Mouse (Mus musculus) kidney, embryonic 14.5 days (tissue): ENCODE data around the gene Gm10234. TPM values are rescaled to one million over a fixed set of nuclear protein-coding genes. Genes with fewer than 3 reads are reported as not detected.

Experiments used
- ATAC-seq: fragments of 200-750 bp; cut with Nextera tagmentation; 2 replicates; pipeline ENCODE4 v1.8.0; 2017; ENCODE audit warnings: moderate number of reproducible peaks, mild to moderate bottlenecking, moderate TSS enrichment, moderate library complexity; ENCODE audit not compliant: low FRiP score, low TSS enrichment
- H3K27ac ChIP-seq: fragments of 300-500 bp; sonication (generic); 2 replicates; pipeline ENCODE4 v1.5.1; 2014; ENCODE audit warnings: low read depth, mild to moderate bottlenecking, low read length, moderate library complexity, mixed read lengths
- H3K27me3 ChIP-seq: fragments of 300-500 bp; sonication (generic); 2 replicates; pipeline ENCODE4 v1.6.1; 2014; ENCODE audit warnings: mild to moderate bottlenecking, low read length; ENCODE audit not compliant: control insufficient read depth, insufficient read depth
- H3K36me3 ChIP-seq: fragments of 300-500 bp; sonication (generic); 2 replicates; pipeline ENCODE4 v1.6.1; 2014; ENCODE audit warnings: low read length, mixed read lengths; ENCODE audit not compliant: control insufficient read depth, insufficient read depth
- H3K4me1 ChIP-seq: fragments of 300-500 bp; sonication (generic); 2 replicates; pipeline ENCODE4 v1.6.1; 2014; ENCODE audit warnings: low read length, mixed read lengths; ENCODE audit not compliant: control insufficient read depth, insufficient read depth
- H3K4me2 ChIP-seq: fragments of 300-500 bp; sonication (generic); replicated peaks from 2 replicates; pipeline ENCODE4 v1.6.1; 2014; ENCODE audit warnings: low read depth, mild to moderate bottlenecking, low read length
- H3K4me3 ChIP-seq: fragments of 300-500 bp; sonication (generic); 2 replicates; pipeline ENCODE4 v1.5.1; 2014; ENCODE audit warnings: mild to moderate bottlenecking, low read length
- H3K9ac ChIP-seq: fragments of 300-500 bp; sonication (generic); 2 replicates; pipeline ENCODE4 v1.6.1; 2014; ENCODE audit warnings: low read depth, mild to moderate bottlenecking, low read length, moderate library complexity
- H3K9me3 ChIP-seq: fragments of 300-500 bp; sonication (generic); 2 replicates; pipeline ENCODE4 v1.6.1; 2016; ENCODE audit warnings: low read length; ENCODE audit not compliant: control insufficient read depth
- WGBS: fragments of 180-500 bp; shearing (Covaris S2); extraction: QIAGEN DNeasy Blood & Tissue Kit; methylation state at CpG from one replicate; pipeline ENCODE4 v1.1.7; 2014; 5-methylcytosine and 5-hydroxymethylcytosine counted together
- polyA plus RNA-seq: library from polyadenylated mRNA; unstranded; fragments of >200 nt; fragmentation: Nextera tagmentation; extraction: Ambion mirVana; gene quantifications from 2 replicates; pipeline ENCODE4 v1.2.1, GENCODE M21; 2014

Gene Gm10234
- polyA plus RNA-seq = not detected in 2 replicates

- no peak within 1 kb of the TSS for H3K4me3 ChIP-seq
- ATAC-seq = no peak
Observed at GRCm38 (mm10) chr6:95321812-95322211, at the start of gene Gm10234. Gene Gm10234, plus strand, starts transcription at chr6:95322112.

GRCm38 (mm10) chr6:95277633-95278032, 44.3 kb upstream of the Gm10234 start:
- Histone ChIP-seq H3K27ac (no peak overlapping the region), H3K27me3 (no peaks in the 10 kb centered on the region), H3K4me1 (no peaks in the 10 kb centered on the region), H3K36me3 (no peaks in the 10 kb centered on the region), H3K9me3 (no peaks in the 10 kb centered on the region), H3K4me3 (no peak overlapping the region), H3K9ac (no peak overlapping the region), H3K4me2 (no peak overlapping the region)
- 94% methylated on average over 1 of the region's 1 CpGs for WGBS
- ATAC-seq = no peak

More at GRCm38 (mm10) chr6:95321812-95322211, at the start of gene Gm10234:
- no peaks in the 10 kb centered on the region for H3K4me1 ChIP-seq
- H3K9ac ChIP-seq = no peak within 1 kb of the TSS
- H3K9me3 ChIP-seq = no peaks in the 10 kb centered on the region
- H3K4me2 ChIP-seq = no peak within 1 kb of the TSS
- H3K27ac ChIP-seq = no peak within 1 kb of the TSS
- no peaks in the 10 kb centered on the region for H3K36me3 ChIP-seq
- H3K27me3 ChIP-seq = no peaks in the 10 kb centered on the region

- Histone ChIP-seq H3K4me1 (no peaks in the 10 kb centered on the region), H3K9ac (no peak overlapping the region), H3K27ac (no peak overlapping the region), H3K36me3 (no peaks in the 10 kb centered on the region), H3K4me3 (no peak overlapping the region), H3K9me3 (no peaks in the 10 kb centered on the region), H3K4me2 (no peak overlapping the region), H3K27me3 (no peaks in the 10 kb centered on the region)
- 49% methylated on average over 4 of the region's 4 CpGs for WGBS
- ATAC-seq = no peak
Observed at GRCm38 (mm10) chr6:95296025-95296424, 25.9 kb upstream of the Gm10234 start.

GRCm38 (mm10) chr6:95298387-95298786, 23.5 kb upstream of the Gm10234 start:
- H3K9me3 ChIP-seq = no peaks in the 10 kb centered on the region
- no peak overlapping the region for H3K9ac ChIP-seq
- no peaks in the 10 kb centered on the region for H3K4me1 ChIP-seq
- H3K4me3 ChIP-seq = no peak overlapping the region
- no peak overlapping the region for H3K27ac ChIP-seq
- H3K4me2 ChIP-seq = no peak overlapping the region
- WGBS = 61% methylated on average over 3 of the region's 3 CpGs
- ATAC-seq = no peak
- no peaks in the 10 kb centered on the region for H3K27me3 ChIP-seq
- no peaks in the 10 kb centered on the region for H3K36me3 ChIP-seq

- WGBS = 78% methylated on average over 2 of the region's 2 CpGs
- Histone ChIP-seq H3K27ac (no peak overlapping the region), H3K9ac (no peak overlapping the region), H3K36me3 (no peaks in the 10 kb centered on the region), H3K9me3 (no peaks in the 10 kb centered on the region), H3K27me3 (no peaks in the 10 kb centered on the region), H3K4me3 (no peak overlapping the region), H3K4me2 (no peak overlapping the region), H3K4me1 (no peaks in the 10 kb centered on the region)
- no peak for ATAC-seq
Observed at GRCm38 (mm10) chr6:95300658-95301057, 21.3 kb upstream of the Gm10234 start.

GRCm38 (mm10) chr6:95331191-95331590, 9.3 kb downstream of the Gm10234 start:
- WGBS = 57% methylated on average over 5 of the region's 5 CpGs
- Histone ChIP-seq H3K9me3 (no peaks in the 10 kb centered on the region), H3K4me1 (no peaks in the 10 kb centered on the region), H3K4me2 (no peak overlapping the region), H3K27me3 (no peaks in the 10 kb centered on the region), H3K27ac (no peak overlapping the region), H3K9ac (no peak overlapping the region), H3K4me3 (no peak overlapping the region), H3K36me3 (no peaks in the 10 kb centered on the region)
- ATAC-seq = no peak

- H3K9me3 ChIP-seq = no peaks in the 10 kb centered on the region
- H3K4me1 ChIP-seq = no peaks in the 10 kb centered on the region
- H3K9ac ChIP-seq = no peak overlapping the region
- H3K27ac ChIP-seq = no peak overlapping the region
- ATAC-seq = no peak
- no peak overlapping the region for H3K4me2 ChIP-seq
- H3K4me3 ChIP-seq = no peak overlapping the region
- H3K36me3 ChIP-seq = no peaks in the 10 kb centered on the region
- 87% methylated on average over 6 of the region's 6 CpGs for WGBS
- H3K27me3 ChIP-seq = no peaks in the 10 kb centered on the region
Observed at GRCm38 (mm10) chr6:95334781-95335180, 12.9 kb downstream of the Gm10234 start.

- Histone ChIP-seq H3K27ac (no peak overlapping the region), H3K4me3 (no peak overlapping the region), H3K4me2 (no peak overlapping the region), H3K9ac (no peak overlapping the region), H3K4me1 (no peaks in the 10 kb centered on the region), H3K9me3 (no peaks in the 10 kb centered on the region), H3K27me3 (no peaks in the 10 kb centered on the region), H3K36me3 (no peaks in the 10 kb centered on the region)
- ATAC-seq = no peak
Observed at GRCm38 (mm10) chr6:95349378-95349777, 27.5 kb downstream of the Gm10234 start.

GRCm38 (mm10) chr6:95353043-95353442, 31.1 kb downstream of the Gm10234 start:
- ATAC-seq = no peak
- no peak overlapping the region for H3K9ac ChIP-seq
- no peaks in the 10 kb centered on the region for H3K27me3 ChIP-seq
- no peaks in the 10 kb centered on the region for H3K36me3 ChIP-seq
- no peak overlapping the region for H3K27ac ChIP-seq
- H3K9me3 ChIP-seq = no peaks in the 10 kb centered on the region
- H3K4me1 ChIP-seq = no peaks in the 10 kb centered on the region
- WGBS = 81% methylated on average over 7 of the region's 7 CpGs
- H3K4me2 ChIP-seq = no peak overlapping the region
- no peak overlapping the region for H3K4me3 ChIP-seq

- no peak overlapping the region for H3K27ac ChIP-seq
- H3K9me3 ChIP-seq = no peaks in the 10 kb centered on the region
- H3K9ac ChIP-seq = no peak overlapping the region
- H3K4me1 ChIP-seq = no peaks in the 10 kb centered on the region
- H3K36me3 ChIP-seq = no peaks in the 10 kb centered on the region
- no peak overlapping the region for H3K4me2 ChIP-seq
- no peak for ATAC-seq
- no peaks in the 10 kb centered on the region for H3K27me3 ChIP-seq
- 71% methylated on average over 1 of the region's 1 CpGs for WGBS
- H3K4me3 ChIP-seq = no peak overlapping the region
Observed at GRCm38 (mm10) chr6:95353886-95354285, 32.0 kb downstream of the Gm10234 start.
